Mouse (Mus musculus) lung, embryonic 16.5 days (tissue): Measurements from ENCODE around the gene Tfip11. TPM values are rescaled to one million over a fixed set of nuclear protein-coding genes. Genes with fewer than 3 reads are reported as not detected.

Experiments used
- ATAC-seq: fragments of 200-750 bp; cut with Nextera tagmentation; 2 replicates; pipeline ENCODE4 v1.8.0; 2017; ENCODE audit warnings: low read depth, mild to moderate bottlenecking, moderate library complexity
- H3K27ac ChIP-seq: fragments of 300-500 bp; sonication (generic); 2 replicates; pipeline ENCODE4 v1.5.1; 2014; ENCODE audit warnings: mild to moderate bottlenecking, control low read depth, low read length
- H3K27me3 ChIP-seq: fragments of 300-500 bp; sonication (generic); 2 replicates; pipeline ENCODE4 v1.6.1; 2014; ENCODE audit warnings: low read depth, low read length, mixed read lengths; ENCODE audit not compliant: control insufficient read depth, insufficient read depth
- H3K36me3 ChIP-seq: fragments of 300-500 bp; sonication (generic); 2 replicates; pipeline ENCODE4 v1.6.1; 2014; ENCODE audit warnings: low read length; ENCODE audit not compliant: control insufficient read depth, insufficient read depth
- H3K4me1 ChIP-seq: fragments of 300-500 bp; sonication (generic); replicated peaks from 2 replicates; pipeline ENCODE4 v1.6.1; 2014; ENCODE audit warnings: low read length, mixed read lengths; ENCODE audit not compliant: control insufficient read depth, insufficient read depth
- H3K4me2 ChIP-seq: fragments of 300-500 bp; sonication (generic); 2 replicates; pipeline ENCODE4 v1.6.1; 2014; ENCODE audit warnings: low read depth, low read length, control low read depth
- H3K4me3 ChIP-seq: fragments of 300-500 bp; sonication (generic); 2 replicates; pipeline ENCODE4 v1.5.1; 2014; ENCODE audit warnings: mild to moderate bottlenecking, low read length, control low read depth
- H3K9ac ChIP-seq: fragments of 300-500 bp; sonication (generic); 2 replicates; pipeline ENCODE4 v1.6.1; 2014; ENCODE audit warnings: low read length, control low read depth
- H3K9me3 ChIP-seq: fragments of 300-500 bp; sonication (generic); 2 replicates; pipeline ENCODE4 v1.6.1; 2016; ENCODE audit warnings: low read length; ENCODE audit not compliant: control insufficient read depth
- WGBS: fragments of 180-500 bp; shearing (Covaris S2); extraction: QIAGEN DNeasy Blood & Tissue Kit; methylation state at CpG from one replicate; pipeline ENCODE4 v1.1.7; 2014; 5-methylcytosine and 5-hydroxymethylcytosine counted together
- polyA plus RNA-seq: library from polyadenylated mRNA; unstranded; fragments of >200 nt; fragmentation: Nextera tagmentation; extraction: Ambion mirVana; gene quantifications from 2 replicates; pipeline ENCODE4 v1.2.1, GENCODE M21; 2015

The Tfip11 gene
- polyA plus RNA-seq, 1 experiment from 2014 or later = 31.1 TPM

- Histone ChIP-seq H3K4me3 (no peak overlapping the region), H3K4me1 (peaks cover 3% of the 10 kb centered on the region; the same call in 1 of the 2 replicates), H3K27ac (no peak overlapping the region), H3K9ac (no peak overlapping the region), H3K36me3 (0 out of 2 replicates have a peak, but pooled peaks cover 2% of the 10 kb centered on the region), H3K4me2 (no peak overlapping the region), H3K27me3 (no peaks in the 10 kb centered on the region), H3K9me3 (no peaks in the 10 kb centered on the region)
- 79% methylated on average over 11 of the region's 11 CpGs for WGBS
- no peak for ATAC-seq
Measured at GRCm38 (mm10) chr5:112381154-112381553, 55.0 kb downstream of the Tfip11 start.

- 68% methylated on average over 9 of the region's 9 CpGs for WGBS
- 0 out of 2 replicates have a peak, but pooled peaks cover 2% of the 10 kb centered on the region for H3K36me3 ChIP-seq
- ATAC-seq = no peak
- H3K9me3 ChIP-seq = no peaks in the 10 kb centered on the region
- no peaks in the 10 kb centered on the region for H3K27me3 ChIP-seq
- H3K27ac ChIP-seq = no peak overlapping the region
- no peak overlapping the region for H3K4me2 ChIP-seq
- H3K4me3 ChIP-seq = no peak overlapping the region
- no peak overlapping the region for H3K9ac ChIP-seq
- H3K4me1 ChIP-seq = peaks cover 3% of the 10 kb centered on the region; the same call in 1 of the 2 replicates
Measured at GRCm38 (mm10) chr5:112382042-112382441, 55.9 kb downstream of the Tfip11 start.

- H3K27ac ChIP-seq = peak overlapping the region; percentile 24; the same call in 1 of the 2 replicates
- no peak overlapping the region for H3K4me3 ChIP-seq
- no peaks in the 10 kb centered on the region for H3K9me3 ChIP-seq
- no peak overlapping the region for H3K4me2 ChIP-seq
- 39% methylated on average over 16 of the region's 17 CpGs for WGBS
- no peak overlapping the region for H3K9ac ChIP-seq
- peaks cover 3% of the 10 kb centered on the region; the same call in 1 of the 2 replicates for H3K4me1 ChIP-seq
- H3K36me3 ChIP-seq = 0 out of 2 replicates have a peak, but pooled peaks cover 2% of the 10 kb centered on the region
- peak; percentile 74 for ATAC-seq
- H3K27me3 ChIP-seq = no peaks in the 10 kb centered on the region
Measured at GRCm38 (mm10) chr5:112382641-112383330, 56.6 kb downstream of the Tfip11 start.

- ATAC-seq = no peak
- 82% methylated on average over 13 of the region's 13 CpGs for WGBS
- H3K9me3 ChIP-seq = no peaks in the 10 kb centered on the region
Measured at GRCm38 (mm10) chr5:112384805-112385472, 58.8 kb downstream of the Tfip11 start.

GRCm38 (mm10) chr5:112385973-112386372 is 59.8 kb downstream of the Tfip11 start:
- H3K4me2 ChIP-seq = no peak overlapping the region
- no peak overlapping the region for H3K4me3 ChIP-seq
- H3K27me3 ChIP-seq = no peaks in the 10 kb centered on the region
- no peak for ATAC-seq
- 63% methylated on average over 2 of the region's 2 CpGs for WGBS
- no peak overlapping the region for H3K27ac ChIP-seq
- H3K9ac ChIP-seq = no peak overlapping the region
- H3K9me3 ChIP-seq = no peaks in the 10 kb centered on the region
- H3K36me3 ChIP-seq = no peaks in the 10 kb centered on the region
- H3K4me1 ChIP-seq = peaks cover 3% of the 10 kb centered on the region; the same call in 1 of the 2 replicates

More at GRCm38 (mm10) chr5:112384805-112385472, 58.8 kb downstream of the Tfip11 start:
- no peaks in the 10 kb centered on the region for H3K36me3 ChIP-seq
- H3K27ac ChIP-seq = no peak overlapping the region
- no peaks in the 10 kb centered on the region for H3K27me3 ChIP-seq
- no peak overlapping the region for H3K4me3 ChIP-seq
- H3K4me1 ChIP-seq = peaks cover 3% of the 10 kb centered on the region; the same call in 1 of the 2 replicates
- no peak overlapping the region for H3K9ac ChIP-seq
- no peak overlapping the region for H3K4me2 ChIP-seq

Other genes with a start within 250 kb of the Tfip11 start
- gene Cryba4, start 73.8 kb upstream of the Tfip11 start, polyA plus RNA-seq = 0.84 and 1.0 TPM in 2 replicates
- 3.1 and 3.5 TPM in 2 replicates for gene Crybb1, start 70.5 kb upstream of the Tfip11 start, polyA plus RNA-seq
- 66.8 and 67.9 TPM in 2 replicates for gene Tpst2, start 49.7 kb upstream of the Tfip11 start, polyA plus RNA-seq
- 34.5 and 36.8 TPM in 2 replicates for gene Srrd, start 16.7 kb downstream of the Tfip11 start, polyA plus RNA-seq
- gene Hps4, start 16.7 kb downstream of the Tfip11 start, polyA plus RNA-seq = 28.9 and 34.8 TPM in 2 replicates
- gene Gm6583, start 29.7 kb downstream of the Tfip11 start, polyA plus RNA-seq = 0.13 and 0.15 TPM in 2 replicates
- 1.7 and 1.9 TPM in 2 replicates for gene Asphd2, start 68.5 kb downstream of the Tfip11 start, polyA plus RNA-seq
- gene Gm6588, start 123.1 kb downstream of the Tfip11 start, polyA plus RNA-seq = not detected in 2 replicates